Mouse (Mus musculus) myocyte (in vitro differentiated cells): ENCODE measurements around the gene Gm4881.

Source experiments
- E2F4 ChIP-seq: IDR thresholded peaks from one replicate; pipeline ENCODE4 v1.6.1; 2011; ENCODE audit warnings: mild to moderate bottlenecking, control low read depth, moderate library complexity; ENCODE audit not compliant: insufficient read depth
- POLR2A ChIP-seq: IDR thresholded peaks from one replicate; pipeline ENCODE4 v1.6.1; 2011; ENCODE audit warnings: low read depth, mild to moderate bottlenecking, control low read depth, moderate library complexity; ENCODE audit not compliant: insufficient read length
- USF1 ChIP-seq: IDR thresholded peaks from one replicate; pipeline ENCODE4 v1.6.1; 2011; ENCODE audit warnings: low read depth, mild to moderate bottlenecking, control low read depth, moderate library complexity

DNA sequence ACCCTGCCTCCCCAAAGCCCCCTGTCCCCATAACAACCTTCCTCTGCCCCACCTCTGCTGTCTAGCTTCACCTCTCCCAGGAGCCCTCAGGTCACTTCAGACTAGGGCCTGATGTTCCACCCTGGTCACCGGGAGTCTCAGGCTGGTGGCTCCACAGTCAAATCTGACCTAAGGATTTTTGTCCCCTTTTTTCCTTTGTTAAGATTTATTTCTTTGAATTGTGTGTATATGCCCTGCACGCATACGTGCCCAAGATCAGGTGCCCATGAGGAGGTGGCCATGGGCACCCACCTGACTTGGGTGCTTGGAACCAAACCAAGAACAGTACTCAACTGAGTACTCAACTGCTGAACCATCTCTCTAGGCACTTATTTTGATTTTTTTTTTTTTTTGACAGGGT is 26.0 kb upstream of the Gm4881 start:
- TF ChIP-seq E2F4: no peak
- TF ChIP-seq POLR2A: no peak
- no peak for TF ChIP-seq USF1
